Mouse (Mus musculus): ENCODE measurements around the gene Snd1. TPM values are rescaled to one million over a fixed set of nuclear protein-coding genes. Genes with fewer than 3 reads are reported as not detected.

Snd1 gene
- polyA plus RNA-seq, 1 experiment from 2014 or later = 34.9 TPM

- no peak overlapping the region for H3K27ac ChIP-seq (ENCODE audit: low read depth)
- 52% methylated on average over 9 of the region's 9 CpGs for WGBS (ENCODE audit: insufficient replicate concordance)
- no peak for ATAC-seq
- no peak overlapping the region for H3K9ac ChIP-seq (replicated peaks)
- no peaks in the 10 kb centered on the region for H3K4me1 ChIP-seq (ENCODE audit: insufficient read depth)
- H3K4me3 ChIP-seq (ENCODE audit: low read depth, low read length) = no peak overlapping the region
- H3K9me3 ChIP-seq (ENCODE audit: low read length) = no peaks in the 10 kb centered on the region
- no peaks in the 10 kb centered on the region for H3K27me3 ChIP-seq (ENCODE audit: insufficient read depth, low read length)
- no peak for TF ChIP-seq CTCF (IDR thresholded peaks at IDR 0.05; ENCODE audit: low read depth)
- no peak for TF ChIP-seq EP300 (IDR thresholded peaks at IDR 0.05; ENCODE audit: low read depth)
- H3K4me2 ChIP-seq (ENCODE audit: low read depth, low read length) = no peak overlapping the region
- H3K36me3 ChIP-seq (replicated peaks; ENCODE audit: insufficient read depth, low read length) = no peaks in the 10 kb centered on the region
- no peak for DNase-seq
Observed at GRCm38 (mm10) chr6:28931234-28931633, 456.3 kb downstream of the Snd1 start.

GRCm38 (mm10) chr6:28931636-28932327 lies 456.8 kb downstream of the Snd1 start:
- H3K36me3 ChIP-seq (replicated peaks; ENCODE audit: insufficient read depth, low read length) = no peaks in the 10 kb centered on the region
- H3K27me3 ChIP-seq (ENCODE audit: insufficient read depth, low read length) = no peaks in the 10 kb centered on the region
- no peak overlapping the region for H3K4me3 ChIP-seq (ENCODE audit: low read depth, low read length)
- H3K27ac ChIP-seq (ENCODE audit: low read depth) = no peak overlapping the region
- ATAC-seq = no peak
- H3K9ac ChIP-seq (replicated peaks) = no peak overlapping the region
- WGBS (ENCODE audit: insufficient replicate concordance) = 11% methylated on average over 11 of the region's 13 CpGs
- TF ChIP-seq CTCF (IDR thresholded peaks at IDR 0.05; ENCODE audit: low read depth) (no peak), EP300 (IDR thresholded peaks at IDR 0.05; ENCODE audit: low read depth) (no peak)
- no peak for DNase-seq
- peak overlapping the region; percentile 42; the same call in 1 of the 2 replicates for H3K4me2 ChIP-seq (ENCODE audit: low read depth, low read length)
- no peaks in the 10 kb centered on the region for H3K9me3 ChIP-seq (ENCODE audit: low read length)
- no peaks in the 10 kb centered on the region for H3K4me1 ChIP-seq (ENCODE audit: insufficient read depth)

- Histone ChIP-seq H3K9me3 (ENCODE audit: low read length) (no peaks in the 10 kb centered on the region), H3K27me3 (ENCODE audit: insufficient read depth, low read length) (no peaks in the 10 kb centered on the region), H3K4me2 (ENCODE audit: low read depth, low read length) (peak overlapping the region; percentile 42; the same call in 1 of the 2 replicates), H3K27ac (ENCODE audit: low read depth) (no peak overlapping the region), H3K4me1 (ENCODE audit: insufficient read depth) (no peaks in the 10 kb centered on the region), H3K4me3 (ENCODE audit: low read depth, low read length) (no peak overlapping the region), H3K9ac (replicated peaks) (0 out of 2 replicates have a peak overlapping the region, but pooled peaks have one; percentile 7), H3K36me3 (replicated peaks; ENCODE audit: insufficient read depth, low read length) (no peaks in the 10 kb centered on the region)
- TF ChIP-seq CTCF (IDR thresholded peaks at IDR 0.05; ENCODE audit: low read depth) = no peak
- no peak for TF ChIP-seq EP300 (IDR thresholded peaks at IDR 0.05; ENCODE audit: low read depth)
- WGBS (ENCODE audit: insufficient replicate concordance) = 23% methylated on average over 18 of the region's 19 CpGs
- no peak for ATAC-seq
- DNase-seq = no peak
Observed at GRCm38 (mm10) chr6:28932328-28932937, 457.5 kb downstream of the Snd1 start.

GRCm38 (mm10) chr6:28935736-28936135 lies 460.8 kb downstream of the Snd1 start:
- DNase-seq = no peak
- TF ChIP-seq CTCF (IDR thresholded peaks at IDR 0.05; ENCODE audit: low read depth) (no peak), EP300 (IDR thresholded peaks at IDR 0.05; ENCODE audit: low read depth) (no peak)
- ATAC-seq = no peak
- Histone ChIP-seq H3K4me1 (ENCODE audit: insufficient read depth) (no peaks in the 10 kb centered on the region), H3K9me3 (ENCODE audit: low read length) (no peaks in the 10 kb centered on the region), H3K27me3 (ENCODE audit: insufficient read depth, low read length) (no peaks in the 10 kb centered on the region), H3K9ac (replicated peaks) (no peak overlapping the region), H3K36me3 (replicated peaks; ENCODE audit: insufficient read depth, low read length) (no peaks in the 10 kb centered on the region), H3K4me2 (ENCODE audit: low read depth, low read length) (no peak overlapping the region), H3K27ac (ENCODE audit: low read depth) (no peak overlapping the region), H3K4me3 (ENCODE audit: low read depth, low read length) (no peak overlapping the region)
- 77% methylated on average over 7 of the region's 7 CpGs for WGBS (ENCODE audit: insufficient replicate concordance)

- H3K4me1 ChIP-seq (ENCODE audit: insufficient read depth) = no peaks in the 10 kb centered on the region
- H3K9ac ChIP-seq (replicated peaks) = no peak overlapping the region
- 66% methylated on average over 9 of the region's 9 CpGs for WGBS (ENCODE audit: insufficient replicate concordance)
- H3K27me3 ChIP-seq (ENCODE audit: insufficient read depth, low read length) = no peaks in the 10 kb centered on the region
- no peak overlapping the region for H3K27ac ChIP-seq (ENCODE audit: low read depth)
- DNase-seq (no peak), ATAC-seq (no peak)
- no peak overlapping the region for H3K4me3 ChIP-seq (ENCODE audit: low read depth, low read length)
- TF ChIP-seq EP300 (IDR thresholded peaks at IDR 0.05; ENCODE audit: low read depth) (no peak), CTCF (IDR thresholded peaks at IDR 0.05; ENCODE audit: low read depth) (no peak)
- no peaks in the 10 kb centered on the region for H3K9me3 ChIP-seq (ENCODE audit: low read length)
- H3K36me3 ChIP-seq (replicated peaks; ENCODE audit: insufficient read depth, low read length) = no peaks in the 10 kb centered on the region
- H3K4me2 ChIP-seq (ENCODE audit: low read depth, low read length) = no peak overlapping the region
Observed at GRCm38 (mm10) chr6:28947254-28947653, 472.3 kb downstream of the Snd1 start.

GRCm38 (mm10) chr6:28949269-28949668 lies 474.3 kb downstream of the Snd1 start:
- WGBS (ENCODE audit: insufficient replicate concordance) = 13% methylated on average over 12 of the region's 12 CpGs
- no peak for ATAC-seq

More at GRCm38 (mm10) chr6:28949269-28949668, 474.3 kb downstream of the Snd1 start:
- TF ChIP-seq CTCF (IDR thresholded peaks at IDR 0.05; ENCODE audit: low read depth) = peak; percentile 86
- no peak for TF ChIP-seq EP300 (IDR thresholded peaks at IDR 0.05; ENCODE audit: low read depth)
- H3K4me2 ChIP-seq (ENCODE audit: low read depth, low read length) = no peak overlapping the region
- no peak overlapping the region for H3K4me3 ChIP-seq (ENCODE audit: low read depth, low read length)
- no peaks in the 10 kb centered on the region for H3K27me3 ChIP-seq (ENCODE audit: insufficient read depth, low read length)
- peak; percentile 82 for DNase-seq
- no peaks in the 10 kb centered on the region for H3K4me1 ChIP-seq (ENCODE audit: insufficient read depth)
- no peak overlapping the region for H3K27ac ChIP-seq (ENCODE audit: low read depth)
- no peaks in the 10 kb centered on the region for H3K36me3 ChIP-seq (replicated peaks; ENCODE audit: insufficient read depth, low read length)
- no peaks in the 10 kb centered on the region for H3K9me3 ChIP-seq (ENCODE audit: low read length)
- no peak overlapping the region for H3K9ac ChIP-seq (replicated peaks)

Data from liver, postnatal 0 days (tissue).